Mouse (Mus musculus): Measurements from ENCODE around the gene Mdm2.

The Mdm2 gene

DNA sequence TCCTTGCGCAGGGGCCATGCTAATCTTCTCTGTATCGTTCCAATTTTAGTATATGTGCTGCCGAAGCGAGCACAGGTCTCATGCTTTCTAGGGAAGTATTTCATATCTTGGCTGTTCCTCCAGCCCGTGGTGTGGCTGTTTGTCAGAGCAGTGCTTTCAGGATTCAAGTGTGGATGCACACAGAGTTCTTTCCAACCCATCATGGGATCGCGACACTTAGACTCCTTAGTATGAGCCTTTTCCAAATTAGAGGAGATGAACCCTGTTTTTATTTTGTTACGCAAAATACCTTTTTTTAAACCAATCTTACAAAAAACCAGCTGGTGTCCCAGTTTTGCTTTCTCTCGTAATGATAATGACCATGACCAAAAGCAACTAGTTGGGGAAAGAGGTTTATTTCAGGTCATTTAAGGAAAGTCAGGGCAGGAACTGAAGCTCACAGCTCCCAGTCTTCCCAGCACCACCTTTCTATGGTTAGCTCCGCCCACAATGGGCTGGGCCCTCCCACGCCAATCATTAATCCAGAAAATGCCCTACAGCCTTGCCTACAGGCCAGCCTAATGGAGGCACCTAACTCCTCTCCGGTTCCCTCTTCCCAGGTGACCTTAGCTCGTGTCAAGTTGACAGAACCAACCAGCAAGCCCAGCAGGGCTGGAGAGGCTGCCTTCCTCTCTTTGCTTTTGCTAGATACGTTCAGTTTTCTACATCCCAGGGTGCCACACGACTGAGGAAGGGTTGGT is 48.1 kb downstream of the Mdm2 start:
- no peak for ATAC-seq (ENCODE audit: insufficient number of reproducible peaks, low FRiP score, low TSS enrichment)

DNA sequence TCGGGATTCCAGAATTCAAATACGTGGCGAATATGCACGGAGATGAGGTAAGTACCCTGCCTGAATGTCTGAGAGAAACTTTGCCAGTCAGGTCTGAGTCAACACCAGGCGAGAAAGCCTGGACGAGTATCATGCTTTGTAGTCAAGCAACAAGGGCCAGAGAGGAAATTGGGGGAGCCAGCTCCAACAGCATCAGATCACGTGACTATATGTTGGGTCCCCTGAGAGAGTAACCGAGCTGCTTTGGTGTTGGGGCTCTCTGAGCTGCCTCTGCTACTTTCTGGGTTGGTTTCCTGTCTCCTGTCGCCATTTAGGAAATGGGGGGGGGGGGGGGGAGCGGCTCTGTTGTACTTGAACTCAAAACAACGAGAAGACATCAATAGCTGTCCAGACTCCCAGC is 50.7 kb downstream of the Mdm2 start:
- no peak for ATAC-seq (ENCODE audit: insufficient number of reproducible peaks, low FRiP score, low TSS enrichment)

DNA sequence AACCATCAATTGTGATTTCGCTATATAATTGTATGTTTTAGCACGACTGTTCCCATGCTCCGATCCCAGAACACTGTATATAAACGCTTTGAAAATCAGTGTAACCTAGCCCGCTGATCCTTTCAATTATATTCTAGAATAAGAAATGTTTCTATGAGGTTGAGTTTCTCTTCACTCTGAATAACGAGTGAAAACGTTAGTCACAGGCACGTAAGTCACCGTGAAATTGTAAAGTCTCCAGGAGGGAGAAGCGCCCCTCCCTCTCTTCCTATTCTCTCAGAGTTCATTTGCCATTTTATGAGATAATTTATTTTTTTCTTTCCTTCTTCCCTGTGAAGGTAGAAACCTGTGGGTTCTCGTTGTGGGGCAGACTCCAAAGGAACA is 51.1 kb downstream of the Mdm2 start:
- no peak for ATAC-seq (ENCODE audit: insufficient number of reproducible peaks, low FRiP score, low TSS enrichment)

DNA sequence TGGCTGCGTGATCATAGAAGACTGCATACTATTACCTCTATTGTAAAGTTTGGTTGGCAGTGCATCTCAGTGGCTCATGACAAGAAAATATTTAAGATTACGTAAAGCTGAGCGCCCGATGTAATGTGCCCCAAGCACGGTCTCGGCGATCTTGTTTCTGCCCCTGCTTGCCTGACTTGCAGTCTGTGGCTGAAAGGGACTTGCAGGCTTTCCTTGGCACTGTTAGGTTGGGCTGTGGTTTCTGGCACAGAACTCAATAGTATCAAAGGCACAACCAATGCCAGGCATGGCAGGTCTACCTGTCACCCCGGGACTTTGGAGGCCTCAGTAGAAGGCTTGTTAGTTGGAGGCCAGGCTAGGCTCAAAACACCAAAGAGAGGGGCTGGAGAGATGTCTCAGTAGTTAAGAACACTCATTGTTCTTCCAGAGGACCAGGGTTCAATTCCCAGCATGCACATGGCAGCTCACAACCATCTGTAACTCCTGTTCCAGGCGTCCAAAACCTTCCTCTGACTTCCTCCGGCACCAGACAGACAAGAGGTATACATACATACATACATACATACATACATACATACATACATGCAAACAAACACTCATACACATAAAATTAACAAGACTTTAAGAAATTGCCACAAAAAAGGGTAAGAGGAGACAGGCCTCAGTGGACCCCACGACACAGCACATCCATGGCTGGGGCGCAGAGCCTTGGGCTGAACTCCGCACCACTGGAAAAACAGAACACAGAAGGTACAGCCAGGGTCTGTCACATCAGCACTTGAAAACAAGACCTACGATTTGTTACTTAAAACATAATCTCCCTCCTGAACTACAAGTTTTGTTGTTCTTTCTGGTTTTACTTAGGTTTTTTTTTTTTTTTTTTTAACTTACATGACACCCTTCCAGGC is 51.8 kb downstream of the Mdm2 start:
- ATAC-seq (ENCODE audit: insufficient number of reproducible peaks, low FRiP score, low TSS enrichment): no peak

DNA sequence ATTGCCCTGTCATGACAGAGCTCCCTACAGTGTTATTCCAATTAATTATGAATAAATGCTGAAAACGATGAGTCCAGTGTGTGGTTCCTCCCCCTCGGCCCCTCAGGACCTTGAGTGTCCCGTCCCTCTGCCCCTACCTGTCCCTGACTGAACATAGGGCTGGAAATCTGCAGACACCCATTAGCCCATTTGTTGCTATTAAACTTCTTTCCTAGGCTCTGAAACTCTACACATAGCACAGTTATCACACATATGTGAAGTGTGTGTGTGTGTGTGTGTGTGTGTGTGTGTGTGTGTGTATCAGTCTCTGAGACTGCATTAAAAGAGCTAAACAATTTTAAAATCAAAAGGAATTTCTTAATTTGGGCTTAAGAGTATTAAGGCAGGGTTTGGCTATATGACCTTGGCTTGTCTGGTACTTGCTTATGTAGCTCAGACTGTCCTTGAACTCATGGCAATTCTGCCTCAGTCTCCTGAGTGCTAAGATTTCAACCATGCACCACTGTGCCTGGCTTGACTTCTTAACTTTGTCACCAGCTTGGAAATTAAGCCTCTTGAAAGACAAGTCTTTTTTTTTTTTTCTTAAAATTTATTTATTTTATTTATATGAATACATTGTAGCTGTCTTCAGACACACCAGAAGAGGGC is 52.8 kb downstream of the Mdm2 start:
- no peak for ATAC-seq (ENCODE audit: insufficient number of reproducible peaks, low FRiP score, low TSS enrichment)

DNA sequence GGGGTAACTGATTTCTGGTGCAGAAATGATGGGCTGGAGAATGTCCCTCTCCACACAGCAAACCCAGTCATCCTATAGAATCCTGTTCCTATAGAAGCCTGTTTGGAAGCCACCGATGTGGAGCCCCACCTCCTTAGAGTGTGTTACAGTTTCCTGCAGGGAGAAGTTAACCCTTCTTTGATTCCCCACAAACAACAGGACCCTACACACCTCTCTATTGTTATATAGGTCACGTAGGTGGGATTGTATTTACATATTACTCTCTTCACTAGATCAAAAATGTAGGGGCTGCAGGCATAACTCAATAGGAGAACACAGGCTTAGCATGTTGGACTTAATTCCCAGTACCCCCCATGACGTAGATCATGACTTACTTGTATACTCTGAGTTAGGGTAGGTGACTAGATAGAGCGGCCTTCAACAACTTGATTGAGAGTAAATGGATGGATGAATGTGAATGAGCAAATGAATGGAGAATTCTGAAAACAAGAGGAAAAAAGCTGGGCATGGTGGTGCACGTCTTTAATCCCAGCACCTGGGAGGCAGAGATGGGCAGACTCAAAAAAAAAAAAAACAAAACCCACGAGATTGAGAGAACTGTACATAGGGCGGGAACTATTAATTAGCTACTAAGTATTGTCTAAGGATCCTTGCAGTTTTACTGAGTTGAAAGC is 53.4 kb downstream of the Mdm2 start:
- ATAC-seq (ENCODE audit: insufficient number of reproducible peaks, low FRiP score, low TSS enrichment): no peak

DNA sequence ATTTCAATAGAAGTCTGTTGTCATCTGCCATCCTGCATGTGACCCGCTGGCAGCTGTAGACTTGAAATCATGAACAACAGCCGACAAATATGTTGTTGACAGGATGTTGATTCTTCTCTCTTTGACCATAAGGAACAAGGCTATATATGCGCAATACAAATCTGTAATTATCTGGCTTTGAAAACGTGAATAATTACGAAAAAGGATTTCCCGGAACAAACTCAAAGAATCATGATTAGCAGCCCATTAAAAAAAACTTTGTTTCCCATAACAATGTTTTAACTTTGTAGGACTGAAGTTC is 53.9 kb downstream of the Mdm2 start:
- no peak for ATAC-seq (ENCODE audit: insufficient number of reproducible peaks, low FRiP score, low TSS enrichment)

DNA sequence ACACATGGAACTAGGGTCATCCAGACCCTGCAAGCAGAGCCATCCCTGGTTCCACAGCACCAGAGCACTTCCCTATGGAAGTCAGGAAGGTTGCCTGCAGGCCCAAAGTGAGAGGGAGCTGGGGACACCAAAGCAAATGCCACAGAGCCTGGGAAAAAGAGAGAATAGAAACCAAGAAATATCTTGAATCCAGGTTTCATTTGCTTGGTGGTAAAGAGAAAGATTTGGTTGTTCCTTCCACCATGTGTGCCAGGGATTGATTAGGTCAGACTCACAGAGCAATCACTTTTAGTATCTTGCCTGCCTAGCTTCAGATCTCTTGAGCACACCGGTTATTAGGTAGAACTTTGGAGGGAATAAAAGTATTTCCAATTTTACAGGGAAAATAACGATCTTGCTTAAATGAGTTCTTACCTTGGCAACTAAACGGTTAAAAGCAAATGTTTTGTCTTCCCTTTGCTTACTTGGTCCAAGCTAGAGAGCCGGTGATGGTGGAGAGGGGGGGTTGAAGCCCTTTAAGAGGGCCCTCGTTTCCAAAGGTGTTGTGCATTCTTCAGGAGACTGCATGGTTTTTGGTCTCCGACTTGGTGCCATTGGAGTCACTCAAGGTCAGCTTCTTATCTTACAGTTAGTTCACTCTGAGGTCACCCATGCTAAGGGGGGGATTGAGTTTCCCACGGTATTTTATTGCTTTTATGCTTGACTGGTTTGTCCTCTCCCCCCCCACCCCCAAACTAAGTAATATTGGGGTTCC is 54.5 kb downstream of the Mdm2 start:
- no peak for ATAC-seq (ENCODE audit: insufficient number of reproducible peaks, low FRiP score, low TSS enrichment)

DNA sequence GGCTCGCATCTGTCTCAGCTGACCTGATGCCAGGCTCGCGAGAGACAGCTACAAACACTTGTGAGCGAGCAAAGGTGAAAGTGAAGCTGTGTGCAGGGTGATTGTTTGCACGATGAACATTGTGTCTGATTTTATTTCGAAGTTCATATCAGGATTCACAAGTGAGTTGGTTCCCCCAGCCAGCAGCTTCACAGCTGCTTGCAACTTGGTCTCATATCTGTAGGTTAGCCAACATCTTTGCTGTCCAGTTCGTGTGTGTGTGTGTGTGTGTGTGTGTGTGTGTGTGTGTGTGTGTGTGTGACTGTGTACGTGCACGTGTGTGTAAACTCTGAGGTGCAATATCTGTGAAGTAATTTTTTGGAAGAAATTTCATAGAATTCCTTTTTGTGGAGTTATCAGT is 55.1 kb downstream of the Mdm2 start:
- ATAC-seq (ENCODE audit: insufficient number of reproducible peaks, low FRiP score, low TSS enrichment): no peak

DNA sequence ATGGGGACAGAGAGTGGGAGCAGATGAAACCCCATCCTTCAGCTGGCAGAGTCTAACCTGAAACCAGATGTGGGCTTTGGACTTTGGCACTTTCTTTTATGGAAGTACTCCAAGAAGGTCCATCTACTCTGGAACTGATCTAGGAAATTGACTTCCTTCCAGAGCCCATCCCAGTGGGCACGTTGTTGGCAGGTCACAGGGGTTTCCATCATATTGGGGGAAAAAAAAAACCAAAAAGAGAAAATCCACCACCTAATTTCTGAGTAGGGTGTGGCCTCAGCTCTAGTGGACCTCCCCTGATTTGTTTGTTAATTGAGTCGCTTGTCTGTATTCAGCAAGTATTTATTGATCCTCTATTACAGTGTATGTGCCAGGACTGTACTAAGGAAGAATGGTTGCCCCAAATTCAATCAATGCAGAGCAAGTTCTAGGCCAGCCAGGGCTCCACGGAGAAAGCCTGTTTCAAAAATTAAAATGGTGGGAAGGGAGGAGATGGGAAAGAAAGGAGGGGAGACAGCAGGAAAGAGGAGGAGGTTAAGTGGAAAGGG is 55.9 kb downstream of the Mdm2 start:
- no peak for ATAC-seq (ENCODE audit: insufficient number of reproducible peaks, low FRiP score, low TSS enrichment)

DNA sequence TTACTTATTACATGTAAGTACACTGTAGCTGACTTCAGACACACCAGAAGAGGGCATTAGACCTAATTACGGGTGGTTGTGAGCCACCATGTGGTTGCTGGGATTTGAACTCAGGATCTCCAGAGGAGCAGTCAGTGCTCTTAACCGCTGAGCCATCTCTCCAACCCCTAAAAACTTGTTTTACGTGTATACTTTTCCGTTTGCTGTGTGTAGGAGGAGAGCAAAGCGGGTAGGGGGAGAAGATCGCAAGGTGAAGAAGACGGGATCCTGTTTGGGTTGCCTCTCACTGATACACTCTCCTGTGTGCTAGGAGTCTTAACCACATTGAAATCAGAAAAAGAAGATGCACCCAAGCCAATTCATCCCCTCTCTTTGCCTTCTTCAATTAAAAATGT is 56.8 kb downstream of the Mdm2 start:
- ATAC-seq (ENCODE audit: insufficient number of reproducible peaks, low FRiP score, low TSS enrichment): no peak

DNA sequence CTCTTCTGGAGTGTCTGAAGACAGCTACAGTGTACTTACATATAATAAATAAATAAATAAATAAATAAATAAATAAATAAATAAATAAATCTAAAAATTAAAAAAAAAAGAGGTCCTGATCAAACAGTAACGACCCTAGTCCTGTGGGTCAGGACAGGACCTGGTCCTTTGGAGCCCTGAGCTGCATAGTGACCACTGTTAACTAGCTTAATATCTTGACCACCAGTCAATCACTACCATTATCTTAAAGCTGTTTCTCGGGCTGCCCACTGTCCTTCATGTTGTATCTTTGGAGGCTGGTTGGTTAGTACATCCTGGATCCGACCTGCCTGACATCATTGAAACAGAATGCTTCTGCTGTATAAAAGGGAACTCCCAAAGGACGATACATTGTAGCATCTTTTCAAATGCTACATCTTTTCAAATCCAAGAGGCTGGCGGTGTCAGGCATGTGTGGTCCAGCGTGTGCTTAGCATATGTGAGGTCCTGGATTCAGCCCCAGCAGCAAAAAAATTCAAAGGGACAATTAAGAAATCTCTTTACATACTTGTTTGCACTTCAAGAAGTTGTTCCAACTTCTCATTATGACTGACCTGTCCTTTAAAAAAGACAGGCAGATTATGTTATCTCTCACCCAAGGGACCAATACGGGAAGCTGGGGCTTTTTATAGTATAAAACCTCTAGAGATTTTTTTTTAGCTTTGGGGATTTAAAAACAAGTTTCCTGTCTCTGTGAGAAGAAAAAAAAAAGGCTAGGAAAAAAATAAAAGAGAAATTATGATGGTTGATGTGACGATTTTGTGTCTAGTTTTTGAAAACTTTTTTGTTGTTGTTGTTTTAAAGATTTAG is 57.4 kb downstream of the Mdm2 start:
- no peak for ATAC-seq (ENCODE audit: insufficient number of reproducible peaks, low FRiP score, low TSS enrichment)

DNA sequence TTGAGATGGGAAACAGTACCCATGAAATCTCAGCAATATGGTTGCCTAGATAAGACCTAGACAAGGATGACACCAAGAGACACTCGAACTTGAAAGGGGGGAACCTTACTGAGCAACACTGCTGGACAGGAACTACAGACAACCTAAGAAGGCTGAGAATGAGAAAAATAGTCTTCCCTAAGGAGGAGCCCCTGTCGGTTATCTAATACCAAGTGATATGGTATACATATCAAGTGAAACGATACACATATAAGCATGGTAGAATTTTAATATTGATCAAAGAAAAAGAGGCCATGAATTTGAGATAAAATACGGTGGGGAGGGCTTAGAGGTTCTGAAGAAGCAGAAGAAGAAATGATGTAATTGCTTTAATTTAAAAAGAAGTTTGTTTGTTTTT is 58.2 kb downstream of the Mdm2 start:
- no peak for ATAC-seq (ENCODE audit: insufficient number of reproducible peaks, low FRiP score, low TSS enrichment)

DNA sequence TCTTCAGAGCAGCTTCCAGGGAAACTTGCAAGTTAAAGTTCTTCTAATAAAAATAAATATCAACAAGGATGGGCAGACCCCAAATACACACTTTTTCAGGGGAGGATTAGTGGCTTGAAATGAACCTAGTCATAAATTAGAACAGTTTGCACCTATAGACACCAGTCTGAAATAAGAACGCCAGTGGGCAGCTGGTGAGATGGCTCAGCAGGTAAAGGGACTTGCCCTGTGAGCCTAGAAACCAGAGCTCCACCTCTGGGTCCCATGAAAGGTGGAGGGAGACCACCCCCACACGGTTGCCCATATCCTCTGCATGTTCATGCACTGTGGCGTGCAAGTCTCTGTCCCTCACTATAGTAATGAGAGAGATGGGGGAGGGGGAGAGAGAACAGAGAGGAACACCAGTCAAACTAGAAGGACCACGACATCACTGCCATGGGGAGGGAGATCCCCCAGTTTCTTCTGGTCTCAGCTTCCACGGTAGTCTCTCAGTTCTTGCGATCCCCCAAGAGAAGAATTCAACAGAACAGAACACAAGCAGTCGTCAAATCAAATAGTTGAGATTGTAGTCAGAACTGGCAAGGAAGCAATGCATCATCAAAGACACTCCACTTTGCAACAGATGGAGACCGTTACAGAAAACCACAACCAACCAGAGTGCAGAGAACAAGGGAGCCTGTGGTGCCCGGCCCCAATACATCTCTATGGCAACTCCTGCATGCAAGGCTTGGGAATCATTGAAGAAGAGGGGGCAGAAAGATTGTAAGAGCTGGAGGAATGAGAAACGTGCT is 58.8 kb downstream of the Mdm2 start:
- ATAC-seq (ENCODE audit: insufficient number of reproducible peaks, low FRiP score, low TSS enrichment): no peak

DNA sequence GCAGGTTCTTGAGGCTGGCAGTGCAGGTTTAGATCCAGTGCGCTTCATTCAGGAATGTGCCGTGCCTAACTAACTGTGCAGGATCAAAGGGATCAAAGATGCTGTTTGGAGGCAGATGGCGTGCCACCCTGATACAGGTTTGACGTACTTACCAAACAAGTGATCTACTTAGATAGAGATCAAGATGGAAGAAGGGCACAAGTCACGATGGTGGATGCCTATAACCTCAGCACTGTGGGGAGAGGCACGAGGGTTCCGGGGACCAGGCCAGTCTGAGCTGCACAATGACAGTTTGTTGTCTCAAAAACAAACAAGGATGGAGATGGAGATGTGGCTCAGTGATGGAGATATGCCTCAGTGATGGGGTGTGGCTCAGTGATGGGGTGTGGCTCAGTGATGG is 59.8 kb downstream of the Mdm2 start:
- ATAC-seq (ENCODE audit: insufficient number of reproducible peaks, low FRiP score, low TSS enrichment): no peak

DNA sequence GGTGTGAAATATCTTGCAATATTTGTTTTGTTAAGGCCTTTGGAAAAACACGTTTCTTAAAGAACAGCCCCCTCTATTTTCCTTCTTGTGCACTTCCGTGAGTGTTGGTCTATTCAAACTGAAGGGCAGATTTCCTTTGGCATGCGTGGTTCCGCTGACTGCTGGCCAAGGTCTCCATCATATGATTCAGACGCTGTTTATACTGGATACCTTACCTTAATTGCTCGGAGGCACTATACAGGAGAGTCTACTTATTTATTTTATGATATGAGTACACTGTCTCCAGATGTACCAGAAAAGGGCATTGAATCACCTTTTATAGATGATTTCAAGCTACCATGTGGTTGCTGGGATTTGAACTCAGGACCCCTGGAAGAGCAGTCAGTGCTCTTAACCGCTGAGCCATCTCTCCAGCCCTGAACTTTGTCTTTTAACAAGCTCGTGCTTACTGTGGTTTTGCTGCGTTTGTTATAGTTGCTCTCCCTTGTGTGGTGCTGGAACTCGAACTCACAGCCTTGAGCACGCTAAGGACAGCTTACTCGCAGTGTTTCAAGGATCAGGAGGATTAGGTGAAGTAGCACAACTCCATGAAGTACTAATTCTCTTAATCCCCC is 60.4 kb downstream of the Mdm2 start:
- ATAC-seq (ENCODE audit: insufficient number of reproducible peaks, low FRiP score, low TSS enrichment): no peak

DNA sequence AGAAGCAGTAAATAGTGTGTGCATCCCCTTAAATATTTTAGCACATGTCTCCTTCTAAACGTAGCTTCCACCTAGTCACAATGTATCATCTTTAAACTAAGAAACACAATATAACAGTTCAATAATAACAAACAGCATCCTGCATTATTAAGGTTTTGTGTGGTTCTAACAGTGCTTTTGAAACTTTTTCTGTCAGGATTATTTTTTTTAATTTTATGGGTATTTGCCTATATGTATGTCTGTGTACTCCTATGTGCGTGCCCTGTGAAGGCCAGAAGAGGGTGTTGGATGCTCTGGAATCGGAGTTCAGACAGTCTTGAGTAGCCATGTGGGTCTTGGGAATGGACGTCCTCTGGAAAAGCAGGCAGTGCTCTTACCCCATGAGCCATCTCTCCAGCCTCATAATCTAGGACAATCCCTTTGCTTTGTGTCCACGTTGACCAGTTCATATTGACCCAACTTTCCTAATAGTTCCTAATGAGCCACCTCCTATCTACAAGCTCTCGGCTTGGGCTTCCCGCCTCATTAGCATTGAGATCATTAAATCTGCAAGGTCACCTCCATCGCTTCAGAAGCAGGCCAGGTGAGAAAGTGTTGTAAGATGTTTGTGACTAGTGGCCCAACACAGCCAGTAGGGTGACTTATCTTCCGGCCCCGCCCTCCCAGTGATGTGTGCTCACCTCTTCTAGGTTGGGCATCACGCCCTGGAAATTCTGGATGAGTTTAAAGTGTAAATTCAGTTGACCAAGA is 61.1 kb downstream of the Mdm2 start:
- no peak for ATAC-seq (ENCODE audit: insufficient number of reproducible peaks, low FRiP score, low TSS enrichment)

All from cerebellum, adult (tissue).